ENCODE assay signal across 17 mouse cellular contexts in the genomic region with DNA sequence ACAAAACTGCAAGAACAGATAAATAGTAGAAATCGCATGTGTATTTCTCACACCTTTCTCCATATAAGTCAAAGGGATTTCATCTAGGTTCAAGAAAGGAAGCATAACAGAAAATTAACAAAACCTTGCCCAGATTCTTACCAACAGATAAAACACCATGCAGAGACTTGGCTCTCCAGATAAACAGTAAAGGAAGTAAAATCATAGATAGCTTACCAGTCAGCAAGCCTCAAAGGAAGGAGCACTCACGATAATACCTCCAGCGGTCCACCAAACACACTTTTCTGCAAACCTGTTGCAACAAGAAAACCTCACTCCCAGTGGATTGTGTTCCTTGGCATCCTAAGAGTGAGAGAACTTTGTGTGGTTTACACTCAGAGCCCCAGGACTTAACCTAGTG.
"Had no signal": no experiment of that assay in that cellular context is flagged by ENCODE, and none has a peak within 500 bp of the region (broad histone marks: within the 10 kb centered on the region; RNA-seq: fewer than 3 reads in every experiment).

No protein-coding gene starts in this region.

- DNase-seq: lung, embryonic 14.5 days; midbrain, embryonic 14.5 days; retina, postnatal 1 day; right cerebral cortex, adult 18-20 months; right cerebral cortex, postnatal 25 days; right cerebral cortex, postnatal 4 days; spleen, adult 18-20 months; thymus, adult 18-20 months; thymus, postnatal 14 days; thymus, postnatal 36 days had no signal

- H3K9me3 ChIP-seq: midbrain, embryonic 10.5 days; midbrain, embryonic 12.5 days; neural tube, embryonic 13.5 days; neural tube, embryonic 15.5 days had no signal

- H3K27me3 ChIP-seq: midbrain, embryonic 12.5 days; neural tube, embryonic 13.5 days; neural tube, embryonic 15.5 days had no signal

- H3K4me3 ChIP-seq: megakaryocyte, embryonic 14.5 days; midbrain, embryonic 10.5 days; midbrain, embryonic 12.5 days; myocyte; neural tube, embryonic 13.5 days; neural tube, embryonic 15.5 days had no signal

- ATAC-seq: midbrain, embryonic 16.5 days had no signal

- H3K27ac ChIP-seq: midbrain, embryonic 12.5 days; neural tube, embryonic 13.5 days; neural tube, embryonic 15.5 days had no signal

- H3K36me3 ChIP-seq: midbrain, embryonic 10.5 days; midbrain, embryonic 12.5 days; neural tube, embryonic 13.5 days; neural tube, embryonic 15.5 days had no signal
